Mouse (Mus musculus) midbrain, postnatal 0 days (tissue): Measurements from ENCODE around the gene Tulp2. TPM values are rescaled to one million over a fixed set of nuclear protein-coding genes. Genes with fewer than 3 reads are reported as not detected.
A peak's percentile ranks its signal among the peaks of the same experiment; 100 is the strongest.

Source experiments
- ATAC-seq: fragments of 200-750 bp; cut with Nextera tagmentation; 2 replicates; pipeline ENCODE4 v1.8.0; 2017; ENCODE audit warnings: moderate number of reproducible peaks, mild to moderate bottlenecking, moderate TSS enrichment, moderate library complexity; ENCODE audit not compliant: low FRiP score
- DNase-seq: peaks from one replicate; pipeline ENCODE4 v3.0.0-alpha.2; 2015; ENCODE audit warnings: low spot score
- H3K27ac ChIP-seq: fragments of 300-500 bp; sonication (generic); 2 replicates; pipeline ENCODE4 v1.5.1; 2014; ENCODE audit warnings: low read depth, mild to moderate bottlenecking, low read length, mixed read lengths
- H3K27me3 ChIP-seq: fragments of 300-500 bp; sonication (generic); 2 replicates; pipeline ENCODE4 v1.6.1; 2014; ENCODE audit warnings: low read length, control low read depth, mixed read lengths; ENCODE audit not compliant: insufficient read depth
- H3K36me3 ChIP-seq: fragments of 300-500 bp; sonication (generic); 2 replicates; pipeline ENCODE4 v1.6.1; 2014; ENCODE audit warnings: low read length, control low read depth, mixed read lengths; ENCODE audit not compliant: insufficient read depth
- H3K4me1 ChIP-seq: fragments of 300-500 bp; sonication (generic); 2 replicates; pipeline ENCODE4 v1.6.1; 2014; ENCODE audit warnings: mild to moderate bottlenecking, control low read depth, antibody characterized with exemption, low read length, mixed read lengths; ENCODE audit not compliant: insufficient read depth
- H3K4me2 ChIP-seq: fragments of 300-500 bp; sonication (generic); 2 replicates; pipeline ENCODE4 v1.6.1; 2014; ENCODE audit warnings: low read depth, mild to moderate bottlenecking, low read length, mixed read lengths; ENCODE audit not compliant: poor library complexity, severe bottlenecking
- H3K4me3 ChIP-seq: fragments of 300-500 bp; sonication (generic); 2 replicates; pipeline ENCODE4 v1.5.1; 2014; ENCODE audit warnings: low read depth, mild to moderate bottlenecking, low read length, moderate library complexity
- H3K9ac ChIP-seq: fragments of 300-500 bp; sonication (generic); replicated peaks from 2 replicates; pipeline ENCODE4 v1.6.1; 2014; ENCODE audit warnings: mild to moderate bottlenecking, low read length, moderate library complexity, mixed read lengths; ENCODE audit not compliant: poor library complexity, severe bottlenecking
- H3K9me3 ChIP-seq: fragments of 300-500 bp; sonication (generic); 2 replicates; pipeline ENCODE4 v1.6.1; 2016; ENCODE audit warnings: low read length, control low read depth
- CTCF ChIP-seq: IDR thresholded peaks from 2 replicates; pipeline ENCODE4 v1.5.1; 2016; ENCODE audit warnings: antibody characterized with exemption, mild to moderate bottlenecking
- WGBS: fragments of 180-500 bp; shearing (Covaris S2); extraction: QIAGEN DNeasy Blood & Tissue Kit; methylation state at CpG from one replicate; pipeline ENCODE4 v1.1.7; 2014; 5-methylcytosine and 5-hydroxymethylcytosine counted together
- polyA plus RNA-seq: library from polyadenylated mRNA; unstranded; fragments of >200 nt; fragmentation: Nextera tagmentation; extraction: Ambion mirVana; gene quantifications from 2 replicates; pipeline ENCODE4 v1.2.1, GENCODE M21; 2015
- total RNA-seq: library from RNA; depleted of rRNA; stranded (reverse); fragments of >200 nt; gene quantifications from 2 replicates; pipeline ENCODE4 v1.2.3, GENCODE M21; 2014; rRNA removed

The Tulp2 gene
- total RNA-seq (not detected in 2 replicates), polyA plus RNA-seq (0.37 and 0.67 TPM in 2 replicates)

DNA sequence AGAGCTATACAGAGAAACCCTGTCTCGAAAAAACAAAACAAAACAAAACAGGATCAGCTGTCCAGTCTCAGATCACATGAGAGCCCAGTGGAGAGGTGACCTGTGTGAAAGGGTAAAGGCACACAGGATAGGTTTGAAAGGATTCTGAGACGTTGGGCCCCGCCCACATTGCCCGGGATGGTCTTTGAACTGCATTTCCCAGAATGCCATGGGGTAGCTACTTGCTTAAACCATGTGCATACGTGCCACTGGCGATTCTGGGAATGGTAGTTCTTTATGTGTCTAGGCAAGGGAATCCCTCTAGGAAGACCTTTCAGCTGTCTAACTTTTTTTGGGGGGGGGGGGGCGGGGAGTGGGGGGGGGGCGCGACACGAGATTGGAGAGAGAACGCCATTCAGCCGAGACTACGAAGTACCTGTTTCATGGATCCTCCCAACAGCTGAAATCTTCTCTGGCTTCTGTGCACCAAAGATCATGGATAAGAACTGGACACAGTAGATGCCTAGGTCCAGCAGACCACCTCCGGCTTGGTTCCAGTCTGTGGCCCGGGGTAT lies at the start of gene Tulp2:
Gene Tulp2, plus strand, starts transcription at position 504 of the 554 bp plus-strand sequence.
- 51% methylated on average over 15 of the region's 15 CpGs for WGBS
- peak; percentile 49; the same call in 1 of the 2 replicates for ATAC-seq
- Histone ChIP-seq H3K36me3 (no peaks in the 10 kb centered on the region), H3K9me3 (no peaks in the 10 kb centered on the region), H3K9ac (no peak within 1 kb of the TSS), H3K4me2 (no peak within 1 kb of the TSS), H3K4me1 (no peaks in the 10 kb centered on the region), H3K27ac (no peak within 1 kb of the TSS), H3K4me3 (no peak within 1 kb of the TSS), H3K27me3 (no peaks in the 10 kb centered on the region)
- TF ChIP-seq CTCF = no peak
- peak; percentile 73 for DNase-seq

- ATAC-seq (no peak), DNase-seq (no peak)
- Histone ChIP-seq H3K27ac (peak overlapping the region; percentile 65), H3K4me2 (peak overlapping the region; percentile 95), H3K27me3 (no peaks in the 10 kb centered on the region), H3K9me3 (no peaks in the 10 kb centered on the region), H3K36me3 (peaks cover 28% of the 10 kb centered on the region), H3K4me3 (peak overlapping the region; percentile 67), H3K9ac (peak overlapping the region; percentile 66), H3K4me1 (peaks cover 15% of the 10 kb centered on the region; the same call in 1 of the 2 replicates)
- WGBS = under 1% methylated on average over 7 of the region's 7 CpGs
- no peak for TF ChIP-seq CTCF
Measured at GRCm38 (mm10) chr7:45433835-45434202, 47.9 kb upstream of the Tulp2 start.

- H3K9ac ChIP-seq = peak within 1 kb of the TSS; percentile 66
- TF ChIP-seq CTCF = peak; percentile 98
- peaks cover 15% of the 10 kb centered on the region; the same call in 1 of the 2 replicates for H3K4me1 ChIP-seq
- H3K27me3 ChIP-seq = no peaks in the 10 kb centered on the region
- no peaks in the 10 kb centered on the region for H3K9me3 ChIP-seq
- H3K4me3 ChIP-seq = peak within 1 kb of the TSS; percentile 67
- H3K27ac ChIP-seq = peak within 1 kb of the TSS; percentile 65
- H3K36me3 ChIP-seq = peaks cover 22% of the 10 kb centered on the region
- ATAC-seq (peak; percentile 96), DNase-seq (peak; percentile 100)
- WGBS = under 1% methylated on average over 45 of the region's 45 CpGs
- H3K4me2 ChIP-seq = peak within 1 kb of the TSS; percentile 95
Measured at GRCm38 (mm10) chr7:45434203-45435015, 47.3 kb upstream of the Tulp2 start, which contains the start of gene Gys1. TSS of gene Gys1 (plus strand) at chr7:45434844.

DNA sequence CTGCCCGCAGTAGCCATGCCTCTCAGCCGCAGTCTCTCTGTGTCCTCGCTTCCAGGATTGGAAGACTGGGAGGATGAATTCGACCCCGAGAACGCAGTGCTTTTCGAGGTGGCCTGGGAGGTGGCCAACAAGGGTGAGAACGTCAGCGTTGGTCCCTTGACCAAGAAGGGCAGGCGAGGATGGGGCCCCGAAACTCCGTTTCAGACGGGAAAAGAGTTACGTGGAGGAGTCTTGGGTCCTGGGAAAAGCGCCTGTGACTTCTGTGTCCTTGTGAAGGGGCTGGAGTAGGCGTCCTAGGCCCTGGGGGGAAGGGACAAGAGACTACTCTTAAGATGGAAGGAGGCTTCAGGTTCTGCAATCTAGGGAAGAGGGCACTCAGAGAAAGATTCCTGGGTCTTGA lies 46.6 kb upstream of the Tulp2 start:
- ATAC-seq = no peak

DNA sequence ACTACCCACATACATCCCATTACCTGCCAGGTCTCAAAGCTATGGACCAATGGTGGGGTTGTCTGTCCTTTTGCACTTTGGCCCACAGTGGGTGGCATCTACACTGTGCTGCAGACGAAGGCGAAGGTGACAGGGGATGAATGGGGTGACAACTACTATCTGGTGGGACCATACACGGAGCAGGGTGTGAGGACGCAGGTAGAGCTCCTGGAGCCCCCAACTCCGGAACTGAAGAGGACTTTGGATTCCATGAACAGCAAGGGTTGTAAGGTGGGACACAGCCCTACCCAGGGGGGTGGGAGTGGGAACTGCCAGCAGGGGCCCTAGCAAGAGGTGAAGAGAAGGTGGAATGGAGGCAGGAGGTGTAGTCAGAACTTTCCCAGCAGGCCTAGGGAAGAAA lies 45.2 kb upstream of the Tulp2 start:
- H3K9me3 ChIP-seq = no peaks in the 10 kb centered on the region
- no peaks in the 10 kb centered on the region for H3K27me3 ChIP-seq
- no peak overlapping the region for H3K27ac ChIP-seq
- H3K36me3 ChIP-seq = peaks cover 15% of the 10 kb centered on the region; the same call in 1 of the 2 replicates
- peaks cover 15% of the 10 kb centered on the region; the same call in 1 of the 2 replicates for H3K4me1 ChIP-seq
- WGBS = 97% methylated on average over 5 of the region's 5 CpGs
- DNase-seq = no peak
- no peak overlapping the region for H3K4me3 ChIP-seq
- H3K9ac ChIP-seq = 0 out of 2 replicates have a peak overlapping the region, but pooled peaks have one; percentile 19
- H3K4me2 ChIP-seq = no peak overlapping the region
- no peak for TF ChIP-seq CTCF
- ATAC-seq = no peak

More for the DNA sequence above, 46.6 kb upstream of the Tulp2 start:
- Histone ChIP-seq H3K27ac (peak overlapping the region; percentile 55), H3K4me1 (peaks cover 15% of the 10 kb centered on the region; the same call in 1 of the 2 replicates), H3K9ac (peak overlapping the region; percentile 50), H3K4me3 (peak overlapping the region; percentile 67), H3K27me3 (no peaks in the 10 kb centered on the region), H3K4me2 (peak overlapping the region; percentile 88), H3K36me3 (peaks cover 18% of the 10 kb centered on the region), H3K9me3 (no peaks in the 10 kb centered on the region)
- peak; percentile 31 for DNase-seq
- TF ChIP-seq CTCF = no peak
- WGBS = 2% methylated on average over 16 of the region's 16 CpGs
